ENCODE assay signal across 15 mouse cellular contexts in the genomic region with DNA sequence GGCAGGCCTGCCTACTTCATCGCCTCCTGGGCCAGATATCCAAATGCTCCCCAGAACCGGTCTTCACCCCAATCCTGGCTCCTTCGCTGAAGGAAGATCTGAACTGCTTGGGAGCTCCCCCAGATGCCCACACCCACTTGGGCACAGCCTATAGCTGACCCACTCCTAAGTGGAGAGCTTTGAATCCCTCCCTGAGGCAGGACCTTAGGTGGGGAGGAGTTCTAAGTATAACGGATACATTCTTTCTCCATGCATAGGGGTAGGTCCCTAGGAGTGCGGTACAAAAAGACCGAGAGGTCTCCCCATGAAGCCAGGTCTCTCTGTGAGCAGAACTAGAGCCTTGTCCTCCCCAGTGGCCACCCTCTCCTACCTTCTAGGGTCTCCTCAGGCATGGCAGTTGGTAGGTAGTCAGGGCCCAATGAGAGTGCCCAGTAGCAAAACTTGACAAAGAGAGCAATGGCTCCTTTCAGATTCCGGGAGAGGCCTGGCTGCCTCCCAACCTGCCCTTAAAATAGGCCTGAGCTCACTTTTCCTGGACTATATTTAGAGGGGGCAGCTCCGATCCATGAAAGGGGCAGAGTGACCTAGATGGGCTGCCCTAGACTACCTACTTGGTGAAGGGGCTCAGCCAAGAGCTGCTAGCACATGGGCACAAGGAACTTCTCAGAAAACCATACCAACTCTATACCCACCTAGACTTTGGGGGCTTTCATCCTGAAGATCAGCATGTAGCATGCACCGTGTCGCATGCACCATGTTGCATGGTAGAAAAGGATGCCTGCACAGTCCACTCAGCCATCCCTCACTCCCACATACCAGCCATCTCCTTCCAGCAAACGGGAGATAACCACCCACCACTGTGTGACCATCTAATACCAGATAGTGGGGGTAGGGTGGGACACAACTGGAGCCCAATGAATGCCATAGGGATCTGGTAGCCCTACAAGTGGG. TPM values are rescaled to one million over a fixed set of nuclear protein-coding genes. Genes with fewer than 3 reads are reported as not detected.
DNase-seq lines count a peak whose midpoint lies in the region; ATAC-seq and TF ChIP-seq lines count a peak whose summit lies in the region.
"Had no signal": no experiment of that assay in that cellular context is flagged by ENCODE, and none has a peak within 500 bp of the region (broad histone marks: within the 10 kb centered on the region; RNA-seq: fewer than 3 reads in every experiment).

No protein-coding gene starts in this region.

- DNase-seq in cerebellum, postnatal 25 days, result peak; percentile 52 to 61
- no peak for DNase-seq in cerebellum, adult 9-11 months
- no peak for DNase-seq in midbrain, postnatal 0 days (ENCODE audit: low spot score)
- no peak for DNase-seq in midbrain, embryonic 11.5 days (ENCODE audit: low spot score, missing footprints)
- DNase-seq in skeletal muscle tissue, adult 2 months (ENCODE audit: low read depth, low spot score), result peak; percentile 84
- no peak for DNase-seq in ovary, postnatal 10 days (ENCODE audit: low spot score)
- no peak for DNase-seq in retina, postnatal 1 day
- DNase-seq: adrenal gland, postnatal 14 days had no signal

- H3K36me3 ChIP-seq in midbrain, postnatal 0 days (ENCODE audit: insufficient read depth, low read length), result peaks cover 13% of the 10 kb centered on the region
- H3K36me3 ChIP-seq in midbrain, embryonic 11.5 days (ENCODE audit: control insufficient read depth, insufficient read depth, low read length), result peaks cover 6% of the 10 kb centered on the region
- H3K36me3 ChIP-seq in heart, embryonic 13.5 days, result peaks cover 42% of the 10 kb centered on the region

- H3K27ac ChIP-seq in midbrain, postnatal 0 days (ENCODE audit: low read depth, low read length), result peak overlapping the region; percentile 18; the same call in 1 of the 2 replicates
- H3K27ac ChIP-seq in midbrain, embryonic 11.5 days (ENCODE audit: low read depth, low read length), result no peak overlapping the region
- H3K27ac ChIP-seq in heart, embryonic 13.5 days (replicated peaks), result peak overlapping the region; percentile 98
- H3K27ac ChIP-seq: kidney, postnatal 0 days; left cerebral cortex, adult 2 months had no signal

- no peaks in the 10 kb centered on the region for H3K27me3 ChIP-seq in midbrain, postnatal 0 days (ENCODE audit: insufficient read depth, low read length)
- no peaks in the 10 kb centered on the region for H3K27me3 ChIP-seq in midbrain, embryonic 11.5 days (ENCODE audit: control insufficient read depth, insufficient read depth, low read length)
- H3K27me3 ChIP-seq in heart, embryonic 13.5 days (replicated peaks), result peaks cover 35% of the 10 kb centered on the region

- no peak for TF ChIP-seq CTCF in midbrain, postnatal 0 days (IDR thresholded peaks at IDR 0.05)

- H3K4me3 ChIP-seq in midbrain, postnatal 0 days (ENCODE audit: low read depth, low read length), result no peak overlapping the region
- H3K4me3 ChIP-seq in midbrain, embryonic 11.5 days (ENCODE audit: low read depth, low read length), result no peak overlapping the region
- H3K4me3 ChIP-seq in heart, embryonic 13.5 days, result peak overlapping the region; percentile 43
- H3K4me3 ChIP-seq: left cerebral cortex, adult 2 months; megakaryocyte, embryonic 14.5 days had no signal

- ATAC-seq in midbrain, postnatal 0 days (ENCODE audit: low FRiP score), result no peak
- no peak for ATAC-seq in midbrain, embryonic 11.5 days (ENCODE audit: low FRiP score)
- ATAC-seq in heart, embryonic 13.5 days (ENCODE audit: extremely low read depth, insufficient number of reproducible peaks, low FRiP score, low TSS enrichment), result peak; percentile 54
- ATAC-seq: forebrain, embryonic 14.5 days had no signal

- H3K9ac ChIP-seq in midbrain, postnatal 0 days (replicated peaks; ENCODE audit: low read length, poor library complexity, severe bottlenecking), result no peak overlapping the region
- H3K9ac ChIP-seq in midbrain, embryonic 11.5 days (ENCODE audit: low read length), result no peak overlapping the region
- peak overlapping the region; percentile 82 for H3K9ac ChIP-seq in heart, embryonic 13.5 days

- H3K4me2 ChIP-seq in midbrain, postnatal 0 days (ENCODE audit: low read depth, low read length, poor library complexity, severe bottlenecking), result no peak overlapping the region
- H3K4me2 ChIP-seq in midbrain, embryonic 11.5 days, result no peak overlapping the region
- peak overlapping the region; percentile 69 for H3K4me2 ChIP-seq in heart, embryonic 13.5 days
- H3K4me2 ChIP-seq: liver, embryonic 11.5 days had no signal

- no peaks in the 10 kb centered on the region for H3K4me1 ChIP-seq in midbrain, postnatal 0 days (ENCODE audit: insufficient read depth, low read length)
- H3K4me1 ChIP-seq in midbrain, embryonic 11.5 days (ENCODE audit: control insufficient read depth, insufficient read depth, low read length), result no peaks in the 10 kb centered on the region
- peaks cover 55% of the 10 kb centered on the region for H3K4me1 ChIP-seq in heart, embryonic 13.5 days

- WGBS in midbrain, postnatal 0 days, result 91% methylated on average over 11 of the region's 11 CpGs
- 93% methylated on average over 11 of the region's 11 CpGs for WGBS in midbrain, embryonic 11.5 days
- WGBS in heart, embryonic 13.5 days, result 58% methylated on average over 11 of the region's 11 CpGs

- H3K9me3 ChIP-seq in midbrain, postnatal 0 days (ENCODE audit: low read length), result no peaks in the 10 kb centered on the region
- no peaks in the 10 kb centered on the region for H3K9me3 ChIP-seq in midbrain, embryonic 11.5 days (ENCODE audit: control insufficient read depth, low read length)
- H3K9me3 ChIP-seq in heart, embryonic 13.5 days, result no peaks in the 10 kb centered on the region
- H3K9me3 ChIP-seq: megakaryocyte, embryonic 14.5 days had no signal

RNA-seq across cellular contexts. Expression of gene Ifrd2, which starts 9.5 kb away (rescaled TPM):
- 8.4 and 8.9 TPM in 2 replicates for total RNA-seq in midbrain, postnatal 0 days (2014; rRNA removed)
- polyA plus RNA-seq in midbrain, postnatal 0 days (2015; fragmentation: Nextera tagmentation; extraction: Ambion mirVana), result 6.5 and 7.5 TPM in 2 replicates
- polyA plus RNA-seq in midbrain, embryonic 11.5 days (2014; fragmentation: Nextera tagmentation; extraction: Ambion mirVana), result 24.2 and 28.2 TPM in 2 replicates
- 35.7 and 41.3 TPM in 2 replicates for polyA plus RNA-seq in heart, embryonic 13.5 days (2015; fragmentation: Nextera tagmentation; extraction: Ambion mirVana)

RNA-seq across cellular contexts. Expression of gene Sema3b, which starts 12.1 kb away (rescaled TPM):
- total RNA-seq in midbrain, postnatal 0 days (2014; rRNA removed), result 5.7 and 16.7 TPM in 2 replicates
- polyA plus RNA-seq in midbrain, postnatal 0 days (2015; fragmentation: Nextera tagmentation; extraction: Ambion mirVana), result 4.0 and 5.1 TPM in 2 replicates
- 1.3 and 2.1 TPM in 2 replicates for polyA plus RNA-seq in midbrain, embryonic 11.5 days (2014; fragmentation: Nextera tagmentation; extraction: Ambion mirVana)
- 9.9 and 11.8 TPM in 2 replicates for polyA plus RNA-seq in heart, embryonic 13.5 days (2015; fragmentation: Nextera tagmentation; extraction: Ambion mirVana)
- total RNA-seq: common myeloid progenitor, adult 5-6 weeks had no signal

RNA-seq across cellular contexts. Expression of gene Hyal3, which starts 16.3 kb away (rescaled TPM):
- 1.1 and 4.3 TPM in 2 replicates for total RNA-seq in midbrain, postnatal 0 days (2014; rRNA removed)
- polyA plus RNA-seq in midbrain, postnatal 0 days (2015; fragmentation: Nextera tagmentation; extraction: Ambion mirVana), result 1.8 and 2.2 TPM in 2 replicates
- 0.33 and 0.47 TPM in 2 replicates for polyA plus RNA-seq in midbrain, embryonic 11.5 days (2014; fragmentation: Nextera tagmentation; extraction: Ambion mirVana)
- polyA plus RNA-seq in heart, embryonic 13.5 days (2015; fragmentation: Nextera tagmentation; extraction: Ambion mirVana), result 0.48 and 0.68 TPM in 2 replicates

RNA-seq across cellular contexts. Expression of gene Naa80, which starts 18.2 kb away (rescaled TPM):
- 22.7 and 35.4 TPM in 2 replicates for total RNA-seq in midbrain, postnatal 0 days (2014; rRNA removed)
- 20.4 and 24.4 TPM in 2 replicates for polyA plus RNA-seq in midbrain, postnatal 0 days (2015; fragmentation: Nextera tagmentation; extraction: Ambion mirVana)
- polyA plus RNA-seq in midbrain, embryonic 11.5 days (2014; fragmentation: Nextera tagmentation; extraction: Ambion mirVana), result 8.4 and 11.1 TPM in 2 replicates
- 13.9 and 14.6 TPM in 2 replicates for polyA plus RNA-seq in heart, embryonic 13.5 days (2015; fragmentation: Nextera tagmentation; extraction: Ambion mirVana)

RNA-seq across cellular contexts. Expression of gene Hyal1, which starts 20.2 kb away (rescaled TPM):
- total RNA-seq in midbrain, postnatal 0 days (2014; rRNA removed), result 2.4 and 3.5 TPM in 2 replicates
- 2.5 and 2.9 TPM in 2 replicates for polyA plus RNA-seq in midbrain, postnatal 0 days (2015; fragmentation: Nextera tagmentation; extraction: Ambion mirVana)
- 3.9 and 4.8 TPM in 2 replicates for polyA plus RNA-seq in midbrain, embryonic 11.5 days (2014; fragmentation: Nextera tagmentation; extraction: Ambion mirVana)
- polyA plus RNA-seq in heart, embryonic 13.5 days (2015; fragmentation: Nextera tagmentation; extraction: Ambion mirVana), result 6.3 and 7.5 TPM in 2 replicates

Comparison
In these comparisons a context has a peak if more than half of its experiments do, and no peak if none do; other contexts are left out.
1. DNase-seq: peak in cerebellum, postnatal 25 days (2 of 2) and skeletal muscle tissue, adult 2 months (single experiment); none in cerebellum, adult 9-11 months (single experiment), midbrain, postnatal 0 days (single experiment), midbrain, embryonic 11.5 days (single experiment), ovary, postnatal 10 days (single experiment) and retina, postnatal 1 day (single experiment).